Comparison of ENCODE assay signal across 21 mouse cellular contexts in genomic region chr13:58965826-58966225, GRCm38 (mm10).
DNase-seq lines count a peak whose midpoint lies in the region; ATAC-seq and TF ChIP-seq lines count a peak whose summit lies in the region.
"Had no signal": no experiment of that assay in that cellular context is flagged by ENCODE, and none has a peak within 500 bp of the region (broad histone marks: within the 10 kb centered on the region; RNA-seq: fewer than 3 reads in every experiment).

No protein-coding gene starts in this region.

- no peaks in the 10 kb centered on the region for H3K27me3 ChIP-seq in forebrain, embryonic 14.5 days (replicated peaks; ENCODE audit: control insufficient read depth, insufficient read depth, low read length)
- H3K27me3 ChIP-seq: limb, embryonic 13.5 days; lung, embryonic 15.5 days; midbrain, embryonic 12.5 days; neural tube, embryonic 12.5 days had no signal

- intact Hi-C loops in heart, postnatal 25 days (cut with DNase I), result no loop called here

- no peak overlapping the region for H3K4me2 ChIP-seq in forebrain, embryonic 14.5 days (ENCODE audit: low read length)
- H3K4me2 ChIP-seq: limb, embryonic 13.5 days; liver, embryonic 11.5 days; lung, embryonic 15.5 days; midbrain, embryonic 12.5 days; neural tube, embryonic 12.5 days had no signal

- no peak for TF ChIP-seq CTCF in layer of hippocampus, adult 2 months (conservative IDR thresholded peaks at IDR 0.05)

- ATAC-seq in forebrain, embryonic 14.5 days, result no peak
- no peak for ATAC-seq in frontal cortex, adult (ENCODE audit: low TSS enrichment)
- ATAC-seq: hindbrain, embryonic 16.5 days; intestine, embryonic 16.5 days had no signal

- H3K9ac ChIP-seq in forebrain, embryonic 14.5 days (ENCODE audit: low read length), result no peak overlapping the region
- H3K9ac ChIP-seq: limb, embryonic 13.5 days; lung, embryonic 15.5 days; midbrain, embryonic 12.5 days; neural tube, embryonic 12.5 days had no signal

- H3K36me3 ChIP-seq in forebrain, embryonic 14.5 days (ENCODE audit: control insufficient read depth, insufficient read depth, low read length), result no peaks in the 10 kb centered on the region
- H3K36me3 ChIP-seq: limb, embryonic 13.5 days; lung, embryonic 15.5 days; midbrain, embryonic 12.5 days; neural tube, embryonic 12.5 days had no signal

- no peaks in the 10 kb centered on the region for H3K9me3 ChIP-seq in forebrain, embryonic 14.5 days (replicated peaks; ENCODE audit: control insufficient read depth, low read length)
- H3K9me3 ChIP-seq: limb, embryonic 13.5 days; lung, embryonic 15.5 days; midbrain, embryonic 12.5 days; neural tube, embryonic 12.5 days had no signal

- peaks cover 22% of the 10 kb centered on the region for H3K4me1 ChIP-seq in forebrain, embryonic 14.5 days (ENCODE audit: control insufficient read depth, insufficient read depth, low read length)
- H3K4me1 ChIP-seq: lung, embryonic 15.5 days had no signal

- H3K27ac ChIP-seq in layer of hippocampus, adult 2 months, result peak overlapping the region; percentile 47; the same call in 1 of the 2 replicates
- H3K27ac ChIP-seq in forebrain, embryonic 14.5 days (ENCODE audit: low read depth, low read length), result peak overlapping the region; percentile 76
- H3K27ac ChIP-seq: limb, embryonic 13.5 days; lung, embryonic 15.5 days; neural tube, embryonic 12.5 days had no signal

- DNase-seq in layer of hippocampus, adult 2 months (ENCODE audit: low spot score in 2 of 2), result no peak
- DNase-seq in layer of hippocampus, adult 9-10 months (ENCODE audit: low spot score), result no peak
- DNase-seq in ES-CJ7 (ENCODE audit: low read depth, low spot score) (peak; percentile 60), R1 (ENCODE audit: low read depth, low spot score) (peak; percentile 69)
- DNase-seq in forebrain, embryonic 14.5 days (ENCODE audit: low spot score), result no peak
- DNase-seq in heart, postnatal 25 days (ENCODE audit: low spot score), result no peak
- DNase-seq: adrenal gland, postnatal 10 days; B cell, adult 2 months; cerebellum, adult 8-10 months; gastrocnemius, postnatal 10 days; heart, postnatal 14 days; kidney, postnatal 25 days; thymus, postnatal 4 days had no signal

- no peak overlapping the region for H3K4me3 ChIP-seq in layer of hippocampus, adult 2 months
- no peak overlapping the region for H3K4me3 ChIP-seq in forebrain, embryonic 14.5 days (ENCODE audit: low read depth, low read length)
- H3K4me3 ChIP-seq: limb, embryonic 13.5 days; lung, embryonic 15.5 days; midbrain, embryonic 12.5 days; neural tube, embryonic 12.5 days had no signal

- 94% methylated on average over 3 of the region's 3 CpGs for WGBS in forebrain, embryonic 14.5 days

Comparison
In these comparisons a context has a peak if more than half of its experiments do, and no peak if none do; other contexts are left out.
1. DNase-seq: peak in ES-CJ7 (single experiment) and R1 (single experiment); none in layer of hippocampus, adult 2 months (0 of 2), layer of hippocampus, adult 9-10 months (single experiment), forebrain, embryonic 14.5 days (single experiment) and heart, postnatal 25 days (single experiment).